Mouse (Mus musculus) liver, embryonic 13.5 days (tissue): ENCODE measurements around the gene Dmd. TPM values are rescaled to one million over a fixed set of nuclear protein-coding genes. Genes with fewer than 3 reads are reported as not detected.

Source experiments
- ATAC-seq: fragments of 200-750 bp; cut with Nextera tagmentation; 2 replicates; pipeline ENCODE4 v1.8.0; 2017; ENCODE audit warnings: low read depth, mild to moderate bottlenecking, moderate number of reproducible peaks, moderate library complexity
- DNase-seq: peaks from one replicate; pipeline ENCODE4 v3.0.0; 2022
- H3K27ac ChIP-seq: fragments of 300-500 bp; sonication (generic); 2 replicates; pipeline ENCODE4 v1.5.1; 2015; ENCODE audit warnings: moderate library complexity, mild to moderate bottlenecking, inconsistent platforms
- H3K27me3 ChIP-seq: fragments of 300-500 bp; sonication (generic); 2 replicates; pipeline ENCODE4 v1.6.1; 2015; ENCODE audit warnings: mild to moderate bottlenecking, inconsistent platforms
- H3K36me3 ChIP-seq: fragments of 300-500 bp; sonication (generic); 2 replicates; pipeline ENCODE4 v1.6.1; 2015; ENCODE audit warnings: mild to moderate bottlenecking, inconsistent platforms
- H3K4me1 ChIP-seq: fragments of 300-500 bp; sonication (generic); replicated peaks from 2 replicates; pipeline ENCODE4 v1.6.1; 2015; ENCODE audit warnings: inconsistent platforms
- H3K4me2 ChIP-seq: fragments of 300-500 bp; sonication (generic); 2 replicates; pipeline ENCODE4 v1.6.1; 2015; ENCODE audit warnings: inconsistent platforms, mild to moderate bottlenecking, moderate library complexity
- H3K4me3 ChIP-seq: fragments of 300-500 bp; sonication (generic); replicated peaks from 2 replicates; pipeline ENCODE4 v1.5.1; 2015; ENCODE audit warnings: mild to moderate bottlenecking, inconsistent platforms
- H3K9ac ChIP-seq: fragments of 300-500 bp; sonication (generic); 2 replicates; pipeline ENCODE4 v1.6.1; 2015; ENCODE audit warnings: mild to moderate bottlenecking, inconsistent platforms
- H3K9me3 ChIP-seq: fragments of 300-500 bp; sonication (generic); replicated peaks from 2 replicates; pipeline ENCODE4 v1.6.1; 2016; ENCODE audit warnings: inconsistent platforms
- whole genome bisulfite sequencing: fragments of 180-500 bp; shearing (Covaris S2); methylation state at CpG from one replicate; pipeline ENCODE4 v1.1.7; 2015; ENCODE audit not compliant: insufficient replicate concordance; 5-methylcytosine and 5-hydroxymethylcytosine counted together
- polyA plus RNA-seq: library from polyadenylated mRNA; unstranded; fragments of >200 nt; fragmentation: Nextera tagmentation; extraction: Ambion mirVana; gene quantifications from 2 replicates; pipeline ENCODE4 v1.2.1, GENCODE M21; 2015

Dmd gene
- polyA plus RNA-seq, 1 experiment from 2014 or later = 6.0 TPM

- Histone ChIP-seq H3K4me1 (no peaks in the 10 kb centered on the region), H3K9me3 (no peaks in the 10 kb centered on the region), H3K4me2 (no peak overlapping the region), H3K36me3 (no peaks in the 10 kb centered on the region), H3K9ac (no peak overlapping the region), H3K27ac (no peak overlapping the region), H3K27me3 (no peaks in the 10 kb centered on the region), H3K4me3 (no peak overlapping the region)
- ATAC-seq (no peak), DNase-seq (no peak)
- WGBS = 43% methylated on average over 4 of the region's 4 CpGs
Measured at GRCm38 (mm10) chrX:84435608-84436007, 1486.9 kb downstream of the Dmd start.

DNA sequence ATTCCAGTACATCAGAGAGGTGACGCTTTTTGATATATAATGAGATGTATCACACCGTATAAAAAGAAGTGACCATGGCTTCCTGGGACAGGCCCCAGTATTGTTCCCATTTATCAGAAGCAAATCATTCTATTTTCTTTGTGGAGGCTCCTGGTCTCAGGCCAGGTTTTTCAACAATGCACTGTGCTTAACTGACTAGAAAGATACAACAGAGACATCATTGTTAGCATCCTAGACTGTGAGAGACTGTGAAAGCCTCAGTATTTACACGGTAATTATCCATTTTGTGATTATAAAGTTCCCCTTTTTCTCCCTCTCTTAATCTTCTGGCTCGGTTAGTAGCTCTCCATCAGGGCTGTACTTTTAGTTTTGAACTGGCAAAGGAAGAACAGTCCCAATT, 1487.9 kb downstream of the Dmd start:
- ATAC-seq = no peak
- Histone ChIP-seq H3K4me2 (no peak overlapping the region), H3K4me3 (no peak overlapping the region), H3K36me3 (no peaks in the 10 kb centered on the region), H3K9me3 (no peaks in the 10 kb centered on the region), H3K9ac (no peak overlapping the region), H3K27me3 (no peaks in the 10 kb centered on the region), H3K27ac (no peak overlapping the region), H3K4me1 (no peaks in the 10 kb centered on the region)
- 60% methylated on average over 4 of the region's 4 CpGs for WGBS
- DNase-seq = no peak

- H3K4me3 ChIP-seq = no peak overlapping the region
- no peaks in the 10 kb centered on the region for H3K9me3 ChIP-seq
- H3K27me3 ChIP-seq = no peaks in the 10 kb centered on the region
- H3K4me1 ChIP-seq = no peaks in the 10 kb centered on the region
- H3K9ac ChIP-seq = no peak overlapping the region
- 56% methylated on average over 3 of the region's 3 CpGs for WGBS
- DNase-seq (no peak), ATAC-seq (no peak)
- no peak overlapping the region for H3K27ac ChIP-seq
- no peaks in the 10 kb centered on the region for H3K36me3 ChIP-seq
- H3K4me2 ChIP-seq = no peak overlapping the region
Measured at GRCm38 (mm10) chrX:84442996-84443395, 1494.3 kb downstream of the Dmd start.

- H3K9ac ChIP-seq = no peak overlapping the region
- no peak overlapping the region for H3K4me2 ChIP-seq
- no peak overlapping the region for H3K4me3 ChIP-seq
- no peak for ATAC-seq
- no peaks in the 10 kb centered on the region for H3K27me3 ChIP-seq
- 44% methylated on average over 3 of the region's 3 CpGs for WGBS
- H3K27ac ChIP-seq = no peak overlapping the region
- H3K4me1 ChIP-seq = no peaks in the 10 kb centered on the region
- no peak for DNase-seq
- no peaks in the 10 kb centered on the region for H3K36me3 ChIP-seq
- no peaks in the 10 kb centered on the region for H3K9me3 ChIP-seq
Measured at GRCm38 (mm10) chrX:84443985-84444384, 1495.3 kb downstream of the Dmd start.

GRCm38 (mm10) chrX:84444638-84445037, 1496.0 kb downstream of the Dmd start:
- Histone ChIP-seq H3K9me3 (no peaks in the 10 kb centered on the region), H3K4me2 (no peak overlapping the region), H3K9ac (no peak overlapping the region), H3K27ac (no peak overlapping the region), H3K4me3 (no peak overlapping the region), H3K4me1 (no peaks in the 10 kb centered on the region), H3K36me3 (no peaks in the 10 kb centered on the region), H3K27me3 (no peaks in the 10 kb centered on the region)
- ATAC-seq (no peak), DNase-seq (no peak)

- 53% methylated on average over 1 of the region's 1 CpGs for WGBS
- no peak for DNase-seq
Measured at GRCm38 (mm10) chrX:84454473-84454872, 1505.8 kb downstream of the Dmd start.

DNA sequence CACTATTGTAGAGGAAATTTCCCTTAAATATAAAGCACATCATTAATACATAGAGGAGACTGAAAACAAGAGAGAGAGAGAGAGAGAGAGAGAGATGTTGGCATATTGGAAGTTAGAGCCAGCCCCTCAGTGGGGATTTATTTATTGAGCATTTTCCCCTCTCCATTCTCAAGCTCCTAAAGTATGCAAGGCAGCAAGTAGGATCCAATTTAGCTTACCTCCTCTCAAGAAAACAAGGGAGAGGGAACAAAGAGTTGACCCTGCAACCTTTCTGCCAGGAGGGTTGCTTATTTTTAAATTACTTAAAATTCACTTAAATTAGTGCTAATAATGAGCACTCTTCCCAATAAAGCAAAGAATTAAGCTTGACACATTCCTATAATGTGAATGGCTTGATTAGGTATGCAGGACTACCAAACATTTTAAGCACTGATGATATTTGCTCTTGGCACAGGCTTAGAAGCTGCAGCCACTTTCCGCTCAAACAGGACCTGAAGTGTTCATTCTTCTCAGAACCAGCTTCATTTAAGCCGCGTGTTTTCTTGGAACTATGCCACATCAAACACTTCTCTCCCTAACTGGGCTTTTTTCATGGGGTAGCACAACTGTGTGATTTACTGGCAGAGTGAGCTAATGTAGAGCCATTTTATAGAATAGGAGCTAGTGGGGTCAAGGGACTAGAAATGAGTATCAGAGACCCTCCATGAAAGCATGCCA, 1566.1 kb downstream of the Dmd start:
- Histone ChIP-seq H3K27me3 (no peaks in the 10 kb centered on the region), H3K4me2 (no peak overlapping the region), H3K4me1 (no peaks in the 10 kb centered on the region), H3K9ac (no peak overlapping the region), H3K4me3 (no peak overlapping the region), H3K36me3 (no peaks in the 10 kb centered on the region), H3K27ac (no peak overlapping the region), H3K9me3 (no peaks in the 10 kb centered on the region)
- WGBS = 76% methylated on average over 3 of the region's 3 CpGs
- ATAC-seq (no peak), DNase-seq (no peak)

More at GRCm38 (mm10) chrX:84454473-84454872, 1505.8 kb downstream of the Dmd start:
- no peak overlapping the region for H3K9ac ChIP-seq
- H3K4me3 ChIP-seq = no peak overlapping the region
- H3K27ac ChIP-seq = no peak overlapping the region
- H3K27me3 ChIP-seq = no peaks in the 10 kb centered on the region
- H3K4me1 ChIP-seq = no peaks in the 10 kb centered on the region
- H3K4me2 ChIP-seq = no peak overlapping the region
- ATAC-seq = no peak
- H3K9me3 ChIP-seq = no peaks in the 10 kb centered on the region
- no peaks in the 10 kb centered on the region for H3K36me3 ChIP-seq

DNA sequence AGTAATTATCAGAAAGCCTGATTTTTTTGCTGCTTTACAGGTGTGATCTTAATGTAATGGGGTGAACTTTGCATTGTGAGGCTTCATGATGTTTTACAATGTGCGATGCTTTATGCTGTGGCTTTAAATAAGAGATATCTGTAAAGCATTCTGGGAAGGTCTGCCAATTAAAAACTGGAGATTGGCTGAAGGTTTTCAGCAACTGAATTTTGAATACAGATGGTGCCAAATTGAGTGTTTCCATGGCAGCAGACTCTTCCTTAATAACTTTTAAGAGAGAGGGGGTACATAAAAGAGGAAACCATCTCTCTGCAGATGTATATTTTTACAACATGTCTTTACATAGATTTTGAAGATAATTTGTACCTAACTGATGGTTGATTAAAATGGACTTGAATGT, 1603.3 kb downstream of the Dmd start:
- no peak overlapping the region for H3K9ac ChIP-seq
- no peak overlapping the region for H3K27ac ChIP-seq
- no peaks in the 10 kb centered on the region for H3K4me1 ChIP-seq
- no peak overlapping the region for H3K4me3 ChIP-seq
- no peaks in the 10 kb centered on the region for H3K27me3 ChIP-seq
- WGBS = 57% methylated on average over 1 of the region's 1 CpGs
- H3K9me3 ChIP-seq = no peaks in the 10 kb centered on the region
- ATAC-seq = no peak
- no peak for DNase-seq
- H3K4me2 ChIP-seq = no peak overlapping the region
- H3K36me3 ChIP-seq = no peaks in the 10 kb centered on the region

DNA sequence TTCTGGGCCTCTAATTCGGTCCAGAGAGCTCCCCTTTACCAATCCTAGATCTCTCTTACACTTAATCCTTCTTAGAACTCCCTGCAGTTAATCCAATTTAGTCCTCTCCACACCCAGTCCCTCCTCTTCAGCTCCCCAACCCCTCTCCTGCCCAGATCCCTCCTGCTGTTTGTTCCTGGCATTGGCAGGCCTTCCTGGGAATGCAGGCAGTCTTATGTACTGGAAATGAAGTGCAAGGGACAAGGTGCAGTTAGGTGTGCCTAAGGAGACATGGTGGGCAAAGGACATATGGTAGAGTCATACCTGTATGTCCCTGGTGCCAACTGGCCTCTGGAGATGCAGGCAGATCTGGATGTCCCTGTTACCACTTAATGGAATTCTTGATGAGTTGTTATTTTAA, 1604.8 kb downstream of the Dmd start:
- no peak overlapping the region for H3K4me2 ChIP-seq
- WGBS = 0% methylated on average over 1 of the region's 1 CpGs
- ATAC-seq = no peak
- H3K27ac ChIP-seq = no peak overlapping the region
- H3K27me3 ChIP-seq = no peaks in the 10 kb centered on the region
- no peaks in the 10 kb centered on the region for H3K4me1 ChIP-seq
- no peak overlapping the region for H3K9ac ChIP-seq
- DNase-seq = no peak
- no peak overlapping the region for H3K4me3 ChIP-seq
- no peaks in the 10 kb centered on the region for H3K9me3 ChIP-seq
- H3K36me3 ChIP-seq = no peaks in the 10 kb centered on the region

DNA sequence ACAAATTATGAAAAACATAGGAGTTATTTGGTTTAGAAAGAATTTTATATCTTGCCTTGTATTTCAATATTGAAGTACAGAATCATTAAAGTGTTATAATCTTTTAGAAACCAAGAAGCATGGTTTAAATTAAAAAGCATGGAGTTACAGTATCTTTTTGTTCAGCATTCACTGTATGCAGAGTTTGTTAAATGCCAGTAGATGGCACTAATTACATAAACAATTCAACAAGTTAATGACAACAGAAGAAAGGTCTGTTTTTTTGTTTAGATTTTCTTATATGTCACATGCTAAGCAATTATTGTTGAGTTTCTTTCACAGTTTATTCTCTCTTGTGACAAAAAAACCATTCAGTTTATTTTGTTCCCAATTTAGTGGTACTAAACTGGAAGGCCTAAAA, 1649.8 kb downstream of the Dmd start:
- H3K36me3 ChIP-seq = no peaks in the 10 kb centered on the region
- H3K27me3 ChIP-seq = no peaks in the 10 kb centered on the region
- no peaks in the 10 kb centered on the region for H3K4me1 ChIP-seq
- ATAC-seq = no peak
- DNase-seq = no peak
- H3K27ac ChIP-seq = no peak overlapping the region
- H3K9ac ChIP-seq = no peak overlapping the region
- no peaks in the 10 kb centered on the region for H3K9me3 ChIP-seq
- no peak overlapping the region for H3K4me2 ChIP-seq
- no peak overlapping the region for H3K4me3 ChIP-seq

GRCm38 (mm10) chrX:84640446-84640845, 1691.8 kb downstream of the Dmd start:
- H3K4me1 ChIP-seq = no peaks in the 10 kb centered on the region
- H3K9ac ChIP-seq = no peak overlapping the region
- H3K9me3 ChIP-seq = no peaks in the 10 kb centered on the region
- H3K27ac ChIP-seq = no peak overlapping the region
- ATAC-seq (no peak), DNase-seq (no peak)
- no peak overlapping the region for H3K4me3 ChIP-seq
- no peaks in the 10 kb centered on the region for H3K36me3 ChIP-seq
- no peaks in the 10 kb centered on the region for H3K27me3 ChIP-seq
- H3K4me2 ChIP-seq = no peak overlapping the region

DNA sequence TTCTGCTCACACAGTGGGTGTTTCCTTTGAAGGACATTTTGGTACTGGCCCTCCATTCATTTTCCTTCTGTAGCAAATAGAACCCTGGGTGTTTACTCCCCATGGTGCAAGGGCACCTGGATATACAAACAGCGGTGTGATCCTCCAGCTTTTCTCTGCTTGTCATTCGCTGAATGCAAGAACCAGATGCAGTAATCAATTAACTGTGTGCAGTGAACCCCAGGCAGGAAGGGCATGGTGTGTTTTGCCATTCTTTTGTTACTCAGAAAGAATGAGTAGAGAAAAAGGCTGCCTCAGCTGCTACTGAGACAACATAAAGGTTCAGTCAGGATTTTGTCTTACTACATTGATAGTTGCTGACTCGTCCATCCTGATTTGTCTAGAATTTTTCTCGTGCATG, 1799.0 kb downstream of the Dmd start:
- Histone ChIP-seq H3K27ac (no peak overlapping the region), H3K27me3 (no peaks in the 10 kb centered on the region), H3K9me3 (no peaks in the 10 kb centered on the region), H3K4me2 (no peak overlapping the region), H3K36me3 (no peaks in the 10 kb centered on the region), H3K9ac (no peak overlapping the region), H3K4me3 (no peak overlapping the region), H3K4me1 (no peaks in the 10 kb centered on the region)
- DNase-seq (no peak), ATAC-seq (no peak)
- WGBS = 45% methylated on average over 4 of the region's 4 CpGs
